Mouse (Mus musculus) left cerebral cortex, adult 2 months (tissue): Measurements from ENCODE around the gene Syndig1. TPM values are rescaled to one million over a fixed set of nuclear protein-coding genes. Genes with fewer than 3 reads are reported as not detected.

ENCODE experiments used
- DNase-seq, 2 experiments: peaks; one replicate each; pipeline ENCODE4 v3.0.0; 2021 to 2022; ENCODE audit warnings: low spot score in 2 of 2, mixed read lengths in 1 of 2; ENCODE audit errors: extremely low spot score in 1 of 2
- H3K27ac ChIP-seq: fragments of 200-600 bp; 2 replicates; pipeline ENCODE4 v1.8.1; 2022
- H3K4me3 ChIP-seq: fragments of 200-600 bp; 2 replicates; pipeline ENCODE4 v1.8.1; 2022
- CTCF ChIP-seq: fragments of 200-600 bp; IDR thresholded peaks from 2 replicates; pipeline ENCODE4 v1.8.1; 2022; ENCODE audit warnings: antibody characterized with exemption, mild to moderate bottlenecking, moderate library complexity
- intact Hi-C: fragments of 180-260 bp; cut with DNase I; formaldehyde crosslinking; loops from one replicate; pipeline ENCODE4 v1.15.1; 2025
- total RNA-seq, 2 experiments: library from RNA; stranded (reverse); gene quantifications; 2 replicates each; pipeline ENCODE4 v1.2.3; 2021

The Syndig1 gene
- total RNA-seq, 2 experiments from 2014 or later, result 61.0 to 62.6 TPM

DNA sequence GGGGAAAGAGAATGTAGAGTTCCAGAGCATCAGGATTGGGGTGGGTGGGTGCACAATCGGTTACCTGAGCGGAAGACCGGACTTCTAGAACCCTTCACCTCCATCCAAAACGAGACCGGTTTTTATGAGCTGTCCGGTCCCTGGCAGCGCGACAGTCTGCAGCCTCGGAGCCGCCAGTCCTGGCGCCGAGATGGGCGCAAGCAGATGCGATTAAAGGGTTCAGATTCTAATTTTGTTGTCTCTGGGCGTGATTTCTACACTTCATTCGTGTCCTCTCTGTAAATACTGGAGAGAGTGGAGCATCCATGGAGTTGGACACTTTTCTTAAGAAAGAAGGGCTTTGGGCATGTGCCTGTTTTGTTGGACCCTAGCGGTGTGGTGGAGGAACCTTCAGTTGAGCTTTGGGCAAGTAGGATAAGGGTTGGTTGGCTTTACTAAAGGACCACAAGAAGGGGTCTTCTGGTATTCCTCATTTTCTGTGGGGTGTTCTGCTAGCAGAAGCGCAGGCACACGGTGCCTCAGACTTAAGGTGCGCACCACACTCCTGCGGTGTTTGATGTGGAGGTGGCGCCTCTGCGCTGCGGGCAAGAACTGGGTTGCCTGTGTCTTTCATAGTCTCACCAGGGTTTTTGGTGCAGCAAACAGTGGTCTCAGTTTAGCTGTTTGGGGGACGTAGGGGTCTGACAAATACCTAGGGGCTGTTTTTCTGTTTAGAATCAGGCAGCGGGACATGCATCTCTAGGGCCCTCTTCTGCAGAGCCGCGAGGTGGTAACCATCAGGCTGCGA, 2.6 kb downstream of the Syndig1 start:
- Histone ChIP-seq H3K27ac (peak overlapping the region; percentile 94), H3K4me3 (peak overlapping the region; percentile 62)
- peak; percentile 16 for TF ChIP-seq CTCF
- intact Hi-C loops, result loop anchor here (1.0 to 5.0 kb wide), 7 partner anchors 42 to 409 kb away; no protein-coding TSS in a partner anchor
- DNase-seq, result peak; percentile 42 to 59

DNA sequence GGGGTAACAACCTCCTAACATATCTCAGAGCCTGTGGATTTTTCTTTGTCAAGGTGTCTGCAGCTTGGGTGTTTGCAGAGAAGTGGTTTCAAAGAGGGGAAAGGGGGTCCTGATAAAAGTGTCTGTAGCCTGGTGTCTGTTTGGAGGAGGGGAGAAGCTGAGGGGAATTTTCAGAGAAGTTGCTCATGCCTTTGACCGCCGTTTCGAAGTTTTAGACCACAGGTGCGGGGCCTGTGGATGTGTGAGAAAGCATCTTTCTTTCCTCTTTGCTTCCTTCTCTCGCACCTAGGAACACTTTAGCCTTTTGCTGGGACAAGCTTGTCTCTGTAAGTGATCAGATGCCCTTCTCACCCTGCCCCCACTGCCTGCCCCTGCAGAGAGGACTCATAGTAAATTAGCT, 3.3 kb downstream of the Syndig1 start:
- TF ChIP-seq CTCF, result no peak
- H3K27ac ChIP-seq, result peak overlapping the region; percentile 38
- DNase-seq, result no peak
- H3K4me3 ChIP-seq, result peak overlapping the region; percentile 62
- intact Hi-C loops, result loop anchor here (1.0 to 5.0 kb wide), 4 partner anchors 41 to 410 kb away; no protein-coding TSS in a partner anchor

DNA sequence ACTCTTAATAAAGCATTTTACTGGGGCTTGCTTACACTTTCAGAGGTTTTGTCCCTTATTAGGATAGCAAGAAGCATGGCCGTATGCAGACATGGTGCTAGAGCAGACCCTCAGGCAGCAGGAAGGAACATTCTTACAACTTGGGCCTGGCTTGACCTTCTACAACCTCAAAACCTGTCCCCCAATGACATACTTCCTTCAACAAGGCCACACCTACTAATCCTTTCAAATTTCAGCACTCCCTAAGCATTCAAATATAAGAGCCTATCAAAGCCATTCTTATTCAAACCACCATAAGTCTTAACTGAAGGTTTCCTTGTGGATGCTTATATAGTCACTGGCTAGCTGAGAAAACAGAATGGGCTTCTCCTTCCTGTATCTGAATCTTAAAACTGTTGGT, 6.1 kb downstream of the Syndig1 start:
- Histone ChIP-seq H3K27ac (no peak overlapping the region), H3K4me3 (no peak overlapping the region)
- no peak for TF ChIP-seq CTCF
- DNase-seq, result no peak
- intact Hi-C loops, result no loop called here

DNA sequence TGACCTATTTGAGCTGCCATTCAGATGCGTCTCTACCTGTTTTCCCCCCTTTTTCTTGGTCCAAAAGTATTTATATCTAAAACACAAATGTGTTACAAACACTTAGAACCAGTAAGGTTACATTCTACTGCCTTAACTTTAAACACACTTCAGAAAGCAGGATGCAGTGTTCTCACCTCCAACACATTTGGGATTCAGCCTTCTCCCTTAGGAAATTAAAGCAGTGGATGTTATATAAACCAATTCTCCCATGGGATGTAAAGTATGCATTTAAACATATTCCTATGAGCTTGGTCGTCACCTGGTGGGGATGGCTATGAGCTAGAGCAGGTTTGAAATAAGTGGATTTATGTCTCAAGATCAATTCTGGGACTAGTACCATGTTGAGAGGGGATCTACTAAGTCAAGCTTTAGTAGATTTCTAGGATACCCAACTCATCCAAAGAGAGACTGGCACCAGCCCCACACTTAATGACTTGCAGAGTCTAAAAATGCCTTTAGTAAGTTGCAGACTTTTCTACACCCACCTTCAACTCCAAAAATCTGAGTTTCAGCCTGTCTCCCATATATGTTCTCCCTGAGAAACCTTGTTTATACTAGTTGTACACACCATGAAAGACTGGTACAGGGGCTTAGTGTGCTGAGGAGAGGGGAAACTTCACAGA, 7.6 kb downstream of the Syndig1 start:
- H3K27ac ChIP-seq, result peak overlapping the region; percentile 24; the same call in 1 of the 2 replicates
- no peak for DNase-seq
- no peak overlapping the region for H3K4me3 ChIP-seq
- intact Hi-C loops, result loop anchor here (2.0 kb wide), 1 partner anchor 36 kb away; no protein-coding TSS in a partner anchor
- TF ChIP-seq CTCF, result no peak

DNA sequence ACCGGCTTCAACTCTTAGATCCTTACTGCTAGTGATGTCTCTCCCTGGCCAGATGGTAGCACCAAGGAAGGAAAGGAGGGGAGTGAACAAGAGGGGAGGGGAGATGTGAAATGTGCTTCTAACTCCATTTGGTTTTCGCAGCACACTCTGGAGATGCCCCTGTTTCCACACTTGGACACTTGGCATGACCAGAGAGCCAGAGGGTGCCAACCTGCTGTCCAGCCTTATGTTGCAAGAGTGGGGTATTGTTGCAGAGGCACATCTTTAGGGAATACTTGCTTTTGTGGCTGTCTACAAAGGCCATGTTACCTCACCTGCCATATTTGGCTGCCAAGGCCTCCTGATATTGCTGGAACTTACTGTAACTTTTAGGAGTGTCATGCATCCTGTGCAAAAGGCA, 10.7 kb downstream of the Syndig1 start:
- H3K27ac ChIP-seq, result no peak overlapping the region
- intact Hi-C loops, result loop anchor here (10.0 kb wide), 1 partner anchor 255 kb away; no protein-coding TSS in a partner anchor
- H3K4me3 ChIP-seq, result no peak overlapping the region
- TF ChIP-seq CTCF, result no peak
- DNase-seq, result no peak

DNA sequence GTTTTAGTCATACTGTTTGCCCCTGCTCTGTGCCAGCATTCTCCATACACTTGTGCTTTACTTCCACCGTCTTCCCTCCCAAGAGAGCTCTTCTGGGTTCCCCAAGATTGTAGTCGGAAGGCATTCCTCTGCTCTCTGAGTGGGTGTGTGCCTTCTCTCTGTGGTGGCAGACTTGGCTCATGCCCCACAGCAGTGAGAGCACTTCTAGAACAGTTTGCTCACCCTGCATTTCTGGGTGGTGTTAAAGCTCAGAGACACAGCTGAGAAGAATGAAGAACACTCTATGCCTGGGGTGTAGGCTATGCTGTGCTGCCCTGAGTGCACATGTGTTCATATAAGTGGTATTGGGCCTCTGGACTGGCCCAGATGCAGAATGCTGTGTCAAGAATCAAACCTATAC, 15.6 kb downstream of the Syndig1 start:
- TF ChIP-seq CTCF, result no peak
- peak; percentile 28 to 42 for DNase-seq
- Histone ChIP-seq H3K27ac (no peak overlapping the region), H3K4me3 (no peak overlapping the region)
- intact Hi-C loops, result loop anchor here (10.0 kb wide), 1 partner anchor 250 kb away; no protein-coding TSS in a partner anchor

DNA sequence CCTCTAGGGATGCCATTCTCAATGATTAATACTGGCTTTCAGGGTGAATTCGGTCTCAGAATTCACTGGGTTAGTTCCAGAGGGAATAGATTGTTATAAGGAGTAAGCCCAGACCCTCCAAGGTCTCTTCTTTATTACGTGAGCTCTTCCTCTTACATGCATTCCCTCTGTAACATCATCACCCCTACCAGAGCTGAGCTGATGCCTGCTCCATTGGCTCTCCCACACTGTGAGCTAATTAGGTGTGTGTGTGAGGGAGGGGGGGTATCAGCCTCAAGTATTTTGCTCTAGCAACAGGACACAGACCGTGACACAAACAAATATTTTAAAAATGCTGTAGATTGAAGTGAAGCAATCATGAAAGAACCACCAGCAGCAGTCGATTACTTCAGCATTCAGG, 19.8 kb downstream of the Syndig1 start:
- intact Hi-C loops, result loop anchor here (10.0 kb wide), 1 partner anchor 246 kb away; no protein-coding TSS in a partner anchor
- TF ChIP-seq CTCF, result no peak
- DNase-seq, result no peak
- no peak overlapping the region for H3K27ac ChIP-seq
- no peak overlapping the region for H3K4me3 ChIP-seq

DNA sequence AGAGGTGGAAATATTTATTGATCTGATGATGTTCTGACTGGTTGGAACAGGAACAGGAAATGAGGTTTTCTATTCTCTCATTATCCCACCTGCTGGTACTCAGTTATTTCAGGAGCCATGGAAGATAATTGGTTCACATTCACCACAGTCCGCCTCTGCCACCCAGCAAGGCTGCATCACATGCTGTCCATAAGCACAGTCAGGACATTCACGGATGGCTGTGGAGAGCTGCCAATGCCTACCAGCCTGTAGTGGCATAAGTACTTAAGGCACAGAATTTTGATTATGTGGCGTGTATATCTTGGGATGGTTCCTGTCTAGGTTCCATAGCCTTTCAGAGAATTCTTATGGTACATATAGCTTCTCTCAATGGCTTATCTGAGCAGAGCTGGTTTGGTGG, 32.0 kb downstream of the Syndig1 start:
- TF ChIP-seq CTCF, result no peak
- Histone ChIP-seq H3K4me3 (no peak overlapping the region), H3K27ac (no peak overlapping the region)
- intact Hi-C loops, result no loop called here
- DNase-seq, result peak in 1 of 2 experiments; percentile 48

DNA sequence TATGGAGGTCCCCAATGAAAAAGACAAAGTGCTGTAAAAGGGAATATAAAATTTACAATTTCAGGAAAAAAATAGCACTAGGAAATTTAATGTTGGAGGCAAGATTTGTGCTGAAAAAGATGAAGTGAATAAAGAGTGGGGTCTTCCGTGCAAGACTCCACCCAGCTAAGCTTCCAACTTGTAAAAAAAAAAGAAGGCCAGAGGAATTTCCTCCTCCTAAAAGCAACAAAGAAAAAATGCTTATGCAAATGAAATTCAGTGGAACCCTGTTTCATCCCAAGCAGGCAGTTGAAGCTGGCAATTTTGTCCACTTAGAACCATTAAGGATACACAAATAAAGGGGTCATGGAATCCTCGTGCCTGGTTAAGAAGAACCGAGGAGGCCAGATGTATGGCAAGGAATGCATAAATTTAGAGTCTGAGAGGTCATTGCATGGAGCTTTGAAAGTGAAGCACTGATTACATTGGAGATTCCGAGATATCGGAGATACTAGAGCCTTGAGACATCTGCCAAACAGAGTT, 37.0 kb downstream of the Syndig1 start:
- Histone ChIP-seq H3K27ac (no peak overlapping the region), H3K4me3 (no peak overlapping the region)
- DNase-seq, result no peak
- intact Hi-C loops, result no loop called here
- TF ChIP-seq CTCF, result no peak

DNA sequence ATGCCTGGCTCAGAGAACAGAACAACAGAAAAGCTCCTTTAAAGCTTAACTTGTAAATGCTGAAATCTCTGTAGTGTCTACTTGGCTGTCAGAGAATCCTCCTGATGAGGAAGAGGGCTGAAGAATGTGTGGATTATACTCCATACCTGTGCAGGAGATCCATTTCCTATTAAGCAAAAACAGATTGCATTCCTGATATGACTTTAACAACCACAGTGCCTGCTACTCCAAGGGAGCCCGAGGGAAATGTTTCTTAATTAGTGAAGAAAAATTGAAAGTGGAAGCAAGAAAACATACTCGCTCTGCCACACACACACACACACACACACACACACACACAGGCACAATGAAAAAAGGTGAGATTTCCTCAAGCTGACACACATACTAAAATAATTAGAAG, 41.5 kb downstream of the Syndig1 start:
- no peak for DNase-seq
- H3K27ac ChIP-seq, result no peak overlapping the region
- intact Hi-C loops, result no loop called here
- H3K4me3 ChIP-seq, result no peak overlapping the region
- no peak for TF ChIP-seq CTCF

DNA sequence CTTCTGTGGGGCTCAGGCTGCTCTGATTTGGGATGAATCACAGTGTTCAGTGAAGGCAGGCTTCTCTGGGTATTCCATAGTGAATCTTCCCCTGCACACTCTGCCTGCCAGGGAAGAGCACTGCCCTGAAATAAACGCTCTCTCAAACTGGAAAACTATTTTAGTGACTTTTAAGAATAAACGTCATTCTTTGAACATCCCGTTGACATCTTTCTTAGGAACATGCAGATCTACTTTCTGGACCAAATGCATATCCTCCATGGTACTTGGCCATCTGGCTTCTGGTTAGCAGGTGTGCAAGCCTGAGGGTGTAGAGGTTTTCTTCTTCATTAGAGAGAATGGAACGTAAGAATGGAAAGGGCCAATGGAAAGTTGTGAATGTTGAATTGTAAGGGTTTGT, 43.5 kb downstream of the Syndig1 start:
- peak in 1 of 2 experiments; percentile 28 for DNase-seq
- H3K4me3 ChIP-seq, result no peak overlapping the region
- H3K27ac ChIP-seq, result peak overlapping the region; percentile 73
- TF ChIP-seq CTCF, result no peak
- intact Hi-C loops, result loop anchor here (2.0 kb wide), 3 partner anchors 36 to 332 kb away; no protein-coding TSS in a partner anchor

DNA sequence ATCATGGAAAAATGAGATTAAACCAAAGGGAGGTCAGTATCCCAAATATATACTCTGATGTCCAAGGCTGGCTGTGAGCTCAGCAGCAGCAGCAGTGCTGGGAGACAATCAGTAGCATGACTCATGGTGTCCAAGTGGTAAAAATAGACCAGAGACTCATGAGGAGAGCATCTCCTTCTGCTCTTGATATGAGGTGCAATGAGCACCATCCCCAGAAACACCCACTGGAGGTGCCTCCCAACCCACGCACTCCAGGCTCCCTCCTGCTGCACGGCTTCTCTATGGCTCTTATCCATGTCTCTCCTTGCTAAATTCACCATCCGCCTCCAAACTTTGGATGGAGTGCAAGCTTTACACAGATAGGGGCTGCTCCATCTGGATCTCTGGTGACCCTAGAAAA, 44.3 kb downstream of the Syndig1 start:
- intact Hi-C loops, result loop anchor here (1.0 to 2.0 kb wide), 6 partner anchors 37 to 333 kb away; no protein-coding TSS in a partner anchor
- H3K4me3 ChIP-seq, result no peak overlapping the region
- TF ChIP-seq CTCF, result no peak; the same call in 1 of the 2 replicates
- peak overlapping the region; percentile 73 for H3K27ac ChIP-seq
- peak; percentile 71 to 82 for DNase-seq
